Mouse (Mus musculus): ENCODE data around the gene Afdn.

The Afdn gene

DNA sequence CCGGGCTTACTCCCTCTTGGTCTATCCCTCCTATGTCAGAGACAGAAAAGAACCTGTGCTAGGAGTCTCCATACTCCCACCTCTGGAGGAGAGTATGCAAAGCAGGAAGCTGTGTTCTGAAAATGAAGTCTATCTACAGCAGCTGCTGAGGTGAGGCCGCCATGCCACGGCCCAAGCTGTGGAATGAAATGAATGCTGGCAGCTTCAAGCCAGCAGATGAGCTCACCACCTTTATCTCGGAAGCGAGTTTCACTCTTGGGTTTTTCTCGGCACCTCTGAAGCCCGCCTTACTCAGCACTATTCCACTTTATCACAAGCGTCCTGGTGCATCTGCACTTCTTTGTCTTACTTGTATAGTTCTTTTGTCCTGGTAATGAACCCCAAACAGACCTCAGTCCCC lies 27.7 kb upstream of the Afdn start:
- no peak for TF ChIP-seq GATA4 (IDR thresholded peaks at IDR 0.05; ENCODE audit: insufficient replicate concordance, low read length)

DNA sequence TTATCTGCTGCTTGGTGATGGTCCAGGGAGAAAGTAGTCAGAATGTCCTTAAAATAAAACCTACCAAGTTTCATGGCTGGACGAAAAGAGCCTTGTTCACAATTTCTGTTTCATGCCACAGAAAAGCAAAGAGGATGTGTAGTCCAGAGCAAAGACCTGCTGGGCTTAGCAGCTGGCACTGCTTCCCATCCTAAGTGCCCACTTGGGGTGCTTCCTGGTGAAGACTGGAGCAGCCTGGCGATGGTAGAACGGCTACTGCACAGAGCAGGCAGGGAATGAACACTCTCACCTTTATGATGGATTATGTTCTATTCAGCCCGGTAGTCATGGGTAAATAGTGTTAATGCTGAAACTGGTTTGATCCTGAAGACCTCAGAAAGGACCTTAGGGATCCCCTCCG lies 26.4 kb upstream of the Afdn start:
- no peak for TF ChIP-seq GATA4 (IDR thresholded peaks at IDR 0.05; ENCODE audit: insufficient replicate concordance, low read length)

DNA sequence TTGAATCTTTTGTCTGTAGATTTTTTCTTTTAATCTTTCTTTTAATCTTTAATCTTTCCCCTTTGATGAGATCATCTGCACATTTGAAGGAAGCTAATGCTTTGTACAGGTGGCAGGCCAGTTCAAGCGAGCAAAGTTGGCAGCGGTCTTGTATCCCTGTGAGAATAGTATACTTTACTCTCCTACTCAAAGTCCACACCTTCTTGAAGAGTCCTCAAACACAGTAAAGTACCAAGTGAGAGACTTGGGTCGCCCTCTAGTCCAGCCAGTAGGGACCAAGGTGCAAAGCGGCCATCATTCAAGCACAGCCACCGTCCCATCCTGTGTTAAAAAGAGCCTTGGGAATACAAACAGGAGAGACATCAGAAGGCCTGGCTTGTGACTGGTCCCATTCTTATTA lies 25.3 kb upstream of the Afdn start:
- TF ChIP-seq GATA4 (IDR thresholded peaks at IDR 0.05; ENCODE audit: insufficient replicate concordance, low read length) = no peak

GRCm38 (mm10) chr17:13735803-13736282 lies 24.5 kb upstream of the Afdn start:
- no peak for TF ChIP-seq GATA4 (IDR thresholded peaks at IDR 0.05; ENCODE audit: insufficient replicate concordance, low read length)

- no peak for TF ChIP-seq GATA4 (IDR thresholded peaks at IDR 0.05; ENCODE audit: insufficient replicate concordance, low read length)
These were observed 23.0 kb upstream of the Afdn start for GRCm38 (mm10) chr17:13737336-13737735.

DNA sequence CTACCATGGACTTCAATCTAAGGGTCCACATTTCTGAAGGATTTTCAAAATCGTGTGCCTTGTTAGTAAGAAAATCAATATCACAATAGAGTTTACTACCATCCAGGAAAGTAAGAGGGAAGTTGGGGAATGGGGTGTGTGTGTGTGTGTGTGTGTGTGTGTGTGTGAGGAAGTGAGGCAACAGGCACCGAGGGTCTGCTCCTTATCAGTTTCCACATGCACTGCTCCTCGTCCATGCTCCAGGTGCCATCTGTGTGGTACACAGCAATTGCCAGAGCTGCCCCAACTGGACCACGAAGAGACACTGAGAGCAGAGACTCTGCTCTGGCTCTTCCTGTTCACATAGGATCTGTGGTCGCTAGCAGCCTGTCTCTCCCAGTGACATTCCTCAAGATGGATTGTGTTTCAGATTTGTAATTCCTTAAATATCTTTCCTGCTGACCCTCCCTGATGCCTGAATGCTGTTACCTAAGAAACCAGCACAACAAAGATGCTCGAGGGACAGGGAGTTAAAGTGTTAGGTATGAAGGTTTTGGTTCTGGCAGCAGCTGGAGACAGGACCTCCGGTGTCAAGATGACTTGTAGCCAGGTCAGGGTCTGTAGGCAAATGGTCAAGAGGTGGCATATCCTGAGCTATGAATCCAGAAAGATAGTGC lies 22.1 kb upstream of the Afdn start:
- no peak for TF ChIP-seq GATA4 (IDR thresholded peaks at IDR 0.05; ENCODE audit: insufficient replicate concordance, low read length)

- TF ChIP-seq GATA4 (IDR thresholded peaks at IDR 0.05; ENCODE audit: insufficient replicate concordance, low read length) = no peak
These were observed 21.4 kb upstream of the Afdn start for GRCm38 (mm10) chr17:13738916-13739315.

DNA sequence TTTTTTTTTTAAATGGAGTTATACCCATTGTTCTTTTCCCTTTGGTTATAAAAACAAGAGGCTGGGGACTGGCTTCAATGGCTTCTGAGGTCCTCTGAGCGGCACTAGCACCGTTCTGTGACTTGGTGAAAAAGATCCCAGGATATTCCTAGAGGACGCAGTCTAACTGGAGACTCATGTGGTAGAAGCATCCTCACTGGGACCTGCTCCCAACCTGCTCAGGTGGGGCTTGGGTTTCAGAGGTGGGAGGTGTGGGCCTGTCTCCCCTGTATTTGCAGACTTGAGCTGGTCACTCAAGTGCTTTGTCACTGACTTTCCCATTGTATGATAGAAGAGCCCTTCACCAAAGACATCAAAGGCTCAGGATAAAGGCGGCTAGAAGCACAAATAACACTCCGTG lies 20.4 kb upstream of the Afdn start:
- TF ChIP-seq GATA4 (IDR thresholded peaks at IDR 0.05; ENCODE audit: insufficient replicate concordance, low read length) = no peak

DNA sequence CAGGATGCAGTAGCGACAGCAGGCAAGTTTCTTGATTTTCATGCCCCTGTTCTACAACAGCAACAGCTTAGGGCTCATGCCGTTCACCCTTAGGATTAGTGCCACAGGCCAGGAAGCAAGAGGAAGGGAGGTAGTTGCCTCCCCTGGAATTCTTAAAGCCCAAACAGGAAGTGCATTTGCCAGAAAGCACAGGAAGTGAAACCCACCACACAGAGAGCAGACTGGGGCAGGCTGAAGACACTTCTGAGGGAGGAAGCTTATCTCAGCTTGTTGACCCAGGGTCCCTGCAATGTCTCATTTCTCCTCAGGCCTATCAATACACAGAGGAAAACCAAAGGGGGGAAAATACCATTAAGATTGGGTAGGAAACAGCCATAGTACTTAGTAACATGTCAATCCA lies 19.5 kb upstream of the Afdn start:
- no peak for TF ChIP-seq GATA4 (IDR thresholded peaks at IDR 0.05; ENCODE audit: insufficient replicate concordance, low read length)

DNA sequence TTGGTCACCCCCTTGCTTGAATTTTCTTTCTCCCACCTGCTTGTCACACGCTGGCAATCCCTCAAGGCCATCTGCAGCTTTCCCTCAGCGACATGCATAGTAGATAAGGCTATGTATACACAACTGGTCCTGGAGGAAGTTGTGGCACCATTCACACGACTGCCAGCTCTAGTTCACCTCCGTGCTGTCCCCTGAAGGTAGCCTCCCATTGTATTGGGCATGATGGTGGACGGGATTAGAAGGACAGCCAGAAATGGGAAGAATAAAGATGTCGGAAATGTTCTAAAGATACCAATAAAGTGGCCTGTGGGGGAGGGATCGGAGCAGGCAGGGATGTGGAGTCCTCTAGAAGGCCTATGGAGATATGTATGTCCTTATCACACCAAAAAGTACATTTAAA lies 18.7 kb upstream of the Afdn start:
- TF ChIP-seq GATA4 (IDR thresholded peaks at IDR 0.05; ENCODE audit: insufficient replicate concordance, low read length) = no peak

DNA sequence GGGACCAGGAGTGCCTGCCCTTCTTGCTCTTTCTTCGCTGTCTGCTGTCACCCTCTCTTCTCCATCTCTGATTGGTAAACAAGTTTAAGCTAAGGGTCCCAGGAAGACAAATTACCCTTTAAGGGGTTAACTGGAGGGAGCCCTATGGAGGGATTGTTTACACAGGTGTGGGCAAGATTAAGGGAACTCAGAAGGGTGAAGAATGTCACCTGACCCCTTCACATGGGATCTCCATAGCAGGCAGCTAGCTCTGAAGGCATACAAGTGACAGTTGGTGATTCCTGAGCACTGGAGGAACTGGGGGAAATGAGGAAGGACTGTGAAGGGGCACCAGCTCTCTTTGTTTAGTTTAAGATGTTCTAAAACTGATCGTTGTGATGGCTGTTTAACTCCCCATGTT lies 18.0 kb upstream of the Afdn start:
- TF ChIP-seq GATA4 (IDR thresholded peaks at IDR 0.05; ENCODE audit: insufficient replicate concordance, low read length) = no peak

DNA sequence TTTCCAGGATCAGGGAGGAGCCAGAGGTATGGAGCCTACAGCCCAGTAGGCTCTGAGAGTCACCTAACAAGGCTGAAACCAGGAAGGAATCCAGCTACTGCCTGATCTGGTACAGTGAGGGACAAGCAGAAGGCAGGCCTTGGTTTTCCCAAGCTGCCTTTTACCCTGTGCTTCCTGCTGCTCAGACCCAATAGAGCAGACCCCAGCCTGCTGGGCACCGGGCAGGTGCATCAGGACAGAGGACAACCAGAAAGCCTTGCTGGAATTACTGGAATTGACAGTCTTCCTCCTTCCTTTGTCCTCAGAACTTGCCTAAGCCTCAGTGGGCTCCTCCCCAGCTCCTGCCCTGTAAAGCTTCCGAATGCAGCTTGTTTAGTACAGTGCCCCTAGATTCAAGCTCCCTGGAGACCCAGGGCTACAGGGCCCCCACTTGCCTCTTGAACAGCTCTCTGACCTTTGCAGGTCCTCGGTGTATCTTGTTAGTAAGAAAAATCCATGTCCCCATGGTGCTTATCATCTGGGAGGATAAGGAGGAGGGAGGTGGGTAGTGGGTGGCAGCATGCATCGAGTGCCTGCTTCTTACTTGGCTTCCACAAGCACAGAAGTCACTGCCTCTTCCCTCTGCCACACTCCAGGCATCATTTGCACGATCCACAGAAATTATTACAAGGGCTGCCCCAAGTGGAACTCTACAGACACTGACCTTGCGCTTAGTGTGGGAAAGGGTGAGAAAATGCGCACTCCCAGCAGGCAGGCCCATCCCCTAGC lies 17.2 kb upstream of the Afdn start:
- no peak for TF ChIP-seq GATA4 (IDR thresholded peaks at IDR 0.05; ENCODE audit: insufficient replicate concordance, low read length)

GRCm38 (mm10) chr17:13743709-13744079 lies 16.6 kb upstream of the Afdn start:
- no peak for TF ChIP-seq GATA4 (IDR thresholded peaks at IDR 0.05; ENCODE audit: insufficient replicate concordance, low read length)

DNA sequence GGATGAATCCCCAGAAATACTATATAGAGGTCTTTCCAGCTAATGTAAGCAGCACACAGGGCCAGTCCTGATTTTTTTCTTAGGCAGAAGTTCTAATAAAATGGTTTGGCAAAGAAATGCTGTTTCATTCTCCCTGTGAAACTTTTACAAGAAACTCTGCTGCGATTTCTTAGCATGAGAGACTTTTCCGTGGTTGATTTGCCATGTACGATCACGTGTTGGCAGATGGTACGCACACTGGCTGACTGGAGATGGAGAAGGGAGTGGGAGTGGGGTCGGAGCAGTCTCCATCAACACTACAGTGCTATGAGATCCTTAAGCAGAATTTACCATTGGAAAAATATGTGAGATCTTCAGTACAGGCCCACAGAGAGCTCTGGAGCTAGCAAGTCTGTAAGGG lies 16.1 kb upstream of the Afdn start:
- no peak for TF ChIP-seq GATA4 (IDR thresholded peaks at IDR 0.05; ENCODE audit: insufficient replicate concordance, low read length)

DNA sequence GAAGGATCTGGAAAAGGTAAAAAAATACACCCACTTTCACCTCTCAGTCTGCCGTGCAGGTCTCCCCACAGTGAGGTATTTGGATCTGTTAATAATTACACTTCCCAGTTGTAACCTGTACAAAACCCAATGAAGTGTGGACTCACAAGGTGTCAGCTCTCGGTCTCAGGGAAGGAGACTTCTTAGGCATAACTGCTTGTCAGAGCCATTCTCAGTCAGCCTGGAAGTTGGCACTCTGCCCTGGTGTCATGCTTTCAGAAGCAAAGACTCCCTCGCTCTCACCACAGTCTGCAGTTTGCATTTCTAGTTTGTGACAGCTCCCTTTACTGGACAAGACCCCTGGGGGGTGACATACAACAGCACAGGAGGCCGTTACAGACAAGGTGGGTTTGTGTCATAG lies 15.5 kb upstream of the Afdn start:
- no peak for TF ChIP-seq GATA4 (IDR thresholded peaks at IDR 0.05; ENCODE audit: insufficient replicate concordance, low read length)

DNA sequence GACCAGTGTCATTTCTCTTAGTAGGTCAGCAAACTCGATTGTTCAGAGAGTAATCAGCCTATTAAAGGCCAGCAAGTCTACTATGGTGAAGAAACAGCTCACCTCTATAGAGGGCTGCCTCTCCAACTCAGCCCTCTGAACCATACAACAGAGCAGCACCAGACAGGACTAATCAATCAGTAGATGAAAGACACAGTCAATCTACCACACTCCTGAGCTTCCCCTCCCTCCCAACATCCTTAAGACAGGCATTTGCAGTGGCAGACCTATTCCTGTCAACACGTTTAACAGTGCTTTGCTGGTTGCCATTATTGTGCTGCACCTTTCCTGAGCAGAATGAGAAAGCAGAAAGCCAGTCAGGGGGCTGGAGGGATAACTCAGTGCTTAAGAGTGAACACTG lies 15.0 kb upstream of the Afdn start:
- no peak for TF ChIP-seq GATA4 (IDR thresholded peaks at IDR 0.05; ENCODE audit: insufficient replicate concordance, low read length)

- TF ChIP-seq GATA4 (IDR thresholded peaks at IDR 0.05; ENCODE audit: insufficient replicate concordance, low read length) = no peak
These were observed 14.0 kb upstream of the Afdn start for GRCm38 (mm10) chr17:13746330-13746729.

Measured in liver, adult (tissue).